17 mouse cellular contexts compared by ENCODE assay signal in the genomic region with DNA sequence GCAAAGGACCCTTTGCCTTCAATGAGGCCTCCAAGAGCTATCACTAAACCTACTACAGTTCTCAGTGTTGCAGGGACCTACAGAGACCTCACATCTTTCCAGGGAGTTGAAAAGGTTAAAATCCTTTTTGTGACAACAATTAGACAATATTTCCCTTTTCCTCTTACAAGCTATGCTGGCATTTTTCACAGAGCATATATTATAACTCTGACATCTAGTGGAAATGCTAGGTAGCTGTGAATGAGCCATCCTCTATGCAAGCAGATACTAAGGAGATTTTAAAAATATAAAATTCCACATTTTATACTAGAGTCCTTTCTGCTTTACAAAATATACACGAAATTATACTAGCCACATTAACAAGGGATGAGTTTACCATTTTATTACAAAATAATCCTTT. TPM values are rescaled to one million over a fixed set of nuclear protein-coding genes. Genes with fewer than 3 reads are reported as not detected.
DNase-seq lines count a peak whose midpoint lies in the region; ATAC-seq and TF ChIP-seq lines count a peak whose summit lies in the region.
"Had no signal": no experiment of that assay in that cellular context is flagged by ENCODE, and none has a peak within 500 bp of the region (broad histone marks: within the 10 kb centered on the region; RNA-seq: fewer than 3 reads in every experiment).

No protein-coding gene starts in this region.

- no peak for ATAC-seq in heart, postnatal 0 days (ENCODE audit: insufficient read depth, low read depth)
- no peak for ATAC-seq in lung, embryonic 14.5 days (ENCODE audit: insufficient read depth)
- ATAC-seq in forebrain, postnatal 0 days: peak; percentile 81

- no peak overlapping the region for H3K4me2 ChIP-seq in heart, postnatal 0 days (ENCODE audit: low read depth, low read length)
- no peak overlapping the region for H3K4me2 ChIP-seq in lung, embryonic 14.5 days
- no peak overlapping the region for H3K4me2 ChIP-seq in forebrain, postnatal 0 days (ENCODE audit: low read depth)
- H3K4me2 ChIP-seq: limb, embryonic 13.5 days; stomach, embryonic 15.5 days had no signal

- H3K9ac ChIP-seq in heart, postnatal 0 days (replicated peaks; ENCODE audit: low read depth, low read length): no peak overlapping the region
- H3K9ac ChIP-seq in lung, embryonic 14.5 days: no peak overlapping the region
- no peak overlapping the region for H3K9ac ChIP-seq in forebrain, postnatal 0 days
- H3K9ac ChIP-seq: limb, embryonic 13.5 days; stomach, embryonic 15.5 days had no signal

- TF ChIP-seq CTCF in heart, postnatal 0 days (IDR thresholded peaks at IDR 0.05; ENCODE audit: low read depth): peak; percentile 60
- peak; percentile 37; the same call in 1 of the 2 replicates for TF ChIP-seq CTCF in lung, embryonic 14.5 days (IDR thresholded peaks at IDR 0.05; ENCODE audit: low read depth)
- TF ChIP-seq CTCF in lung, adult 2 months (IDR thresholded peaks at IDR 0.05; ENCODE audit: insufficient read depth, low read length): no peak
- peak; percentile 66 for TF ChIP-seq CTCF in forebrain, postnatal 0 days (IDR thresholded peaks at IDR 0.05; ENCODE audit: low read depth)

- H3K9me3 ChIP-seq in heart, postnatal 0 days (replicated peaks; ENCODE audit: control insufficient read depth, low read length): no peaks in the 10 kb centered on the region
- no peaks in the 10 kb centered on the region for H3K9me3 ChIP-seq in lung, embryonic 14.5 days (ENCODE audit: low read depth, low read length)
- H3K9me3 ChIP-seq in forebrain, postnatal 0 days (ENCODE audit: low read length): no peaks in the 10 kb centered on the region
- H3K9me3 ChIP-seq: limb, embryonic 13.5 days; stomach, embryonic 15.5 days had no signal

- TF ChIP-seq EP300 in heart, postnatal 0 days (IDR thresholded peaks at IDR 0.05; ENCODE audit: low read depth): no peak

- H3K4me3 ChIP-seq in heart, postnatal 0 days (ENCODE audit: low read depth, low read length): no peak overlapping the region
- no peak overlapping the region for H3K4me3 ChIP-seq in lung, embryonic 14.5 days (ENCODE audit: low read depth, low read length)
- no peak overlapping the region for H3K4me3 ChIP-seq in lung, adult 2 months (replicated peaks; ENCODE audit: extremely low read depth, low read depth, low read length)
- no peak overlapping the region for H3K4me3 ChIP-seq in forebrain, postnatal 0 days (ENCODE audit: low read depth, low read length)
- H3K4me3 ChIP-seq: limb, embryonic 13.5 days; stomach, embryonic 15.5 days had no signal

- TF ChIP-seq POLR2A in lung, adult 2 months (IDR thresholded peaks at IDR 0.05; ENCODE audit: borderline replicate concordance, extremely low read depth, low read depth, low read length): no peak

- WGBS in heart, postnatal 0 days: 36% methylated on average over 1 of the region's 1 CpGs
- WGBS in lung, embryonic 14.5 days: 73% methylated on average over 1 of the region's 1 CpGs
- 61% methylated on average over 1 of the region's 1 CpGs for WGBS in lung, adult 2 months
- 84% methylated on average over 1 of the region's 1 CpGs for WGBS in forebrain, postnatal 0 days

- H3K27ac ChIP-seq in heart, postnatal 0 days (ENCODE audit: low read depth): no peak overlapping the region
- no peak overlapping the region for H3K27ac ChIP-seq in lung, embryonic 14.5 days (ENCODE audit: low read depth)
- no peak overlapping the region for H3K27ac ChIP-seq in forebrain, postnatal 0 days (ENCODE audit: low read depth, low read length)
- H3K27ac ChIP-seq: limb, embryonic 13.5 days; stomach, embryonic 15.5 days had no signal

- H3K4me1 ChIP-seq in heart, postnatal 0 days (ENCODE audit: control insufficient read depth, insufficient read depth): peaks cover 8% of the 10 kb centered on the region
- no peaks in the 10 kb centered on the region for H3K4me1 ChIP-seq in lung, embryonic 14.5 days (ENCODE audit: insufficient read depth)
- H3K4me1 ChIP-seq in lung, adult 2 months (ENCODE audit: control insufficient read depth, insufficient read depth, low read length): no peaks in the 10 kb centered on the region
- no peaks in the 10 kb centered on the region for H3K4me1 ChIP-seq in forebrain, postnatal 0 days (ENCODE audit: insufficient read depth)
- H3K4me1 ChIP-seq: stomach, embryonic 15.5 days had no signal

- peaks cover 12% of the 10 kb centered on the region; the same call in 1 of the 2 replicates for H3K36me3 ChIP-seq in heart, postnatal 0 days (replicated peaks; ENCODE audit: control insufficient read depth, insufficient read depth, low read length)
- H3K36me3 ChIP-seq in lung, embryonic 14.5 days (ENCODE audit: insufficient read depth): peaks cover 21% of the 10 kb centered on the region; the same call in 1 of the 2 replicates
- no peaks in the 10 kb centered on the region; the same call in 1 of the 2 replicates for H3K36me3 ChIP-seq in forebrain, postnatal 0 days (ENCODE audit: insufficient read depth)

- DNase-seq in heart, postnatal 0 days (ENCODE audit: low spot score): no peak
- DNase-seq in heart, adult 11 months: no peak
- DNase-seq in lung, embryonic 14.5 days: no peak
- no peak for DNase-seq in lung, adult 2 months
- DNase-seq in Muller cell, postnatal 12 days (ENCODE audit: inconsistent ontology term): peak; percentile 42
- DNase-seq in forebrain, postnatal 0 days: peak; percentile 59
- DNase-seq in right cerebral cortex, postnatal 4 days: no peak
- no peak for DNase-seq in B cell, adult 2 months
- DNase-seq: adrenal gland, postnatal 14 days; heart, adult 18-20 months; heart, postnatal 36 days; kidney, adult 11 months; kidney, postnatal 25 days; lung, postnatal 10 days; thymus, postnatal 25 days had no signal

- no peaks in the 10 kb centered on the region for H3K27me3 ChIP-seq in heart, postnatal 0 days (ENCODE audit: control insufficient read depth, insufficient read depth, low read length)
- no peaks in the 10 kb centered on the region for H3K27me3 ChIP-seq in lung, embryonic 14.5 days (ENCODE audit: insufficient read depth, low read length)
- no peaks in the 10 kb centered on the region for H3K27me3 ChIP-seq in forebrain, postnatal 0 days (ENCODE audit: insufficient read depth, low read length)
- H3K27me3 ChIP-seq: limb, embryonic 13.5 days; stomach, embryonic 15.5 days had no signal

RNA-seq across cellular contexts. Expression of a gene that starts 41.3 kb away (rescaled TPM):
- 16.1 and 20.4 TPM in 2 replicates for total RNA-seq in heart, postnatal 0 days (2014; rRNA removed; ENCODE audit: low replicate concordance)
- polyA plus RNA-seq in heart, postnatal 0 days (2015; fragmentation: Nextera tagmentation; extraction: Ambion mirVana): 85.4 and 86.2 TPM in 2 replicates
- 195 and 200 TPM in 2 replicates for polyA plus RNA-seq in lung, embryonic 14.5 days (2014; fragmentation: Nextera tagmentation; extraction: Ambion mirVana)
- polyA plus RNA-seq in lung, adult 2 months (2012; rRNA removed): 3.6 and 7.9 TPM in 2 replicates
- total RNA-seq in forebrain, postnatal 0 days (2014; rRNA removed): 121 and 128 TPM in 2 replicates
- 195 and 214 TPM in 2 replicates for polyA plus RNA-seq in forebrain, postnatal 0 days (2015; fragmentation: Nextera tagmentation; extraction: Ambion mirVana)

Comparison
In these comparisons a context has a peak if more than half of its experiments do, and no peak if none do; other contexts are left out.
1. DNase-seq: peak in Muller cell, postnatal 12 days (single experiment) and forebrain, postnatal 0 days (single experiment); none in heart, postnatal 0 days (single experiment), heart, adult 11 months (single experiment), lung, embryonic 14.5 days (single experiment), lung, adult 2 months (single experiment), right cerebral cortex, postnatal 4 days (single experiment) and B cell, adult 2 months (0 of 2).